Mouse (Mus musculus) lung, adult 2 months (tissue): Measurements from ENCODE around the gene Ptpn11. TPM values are rescaled to one million over a fixed set of nuclear protein-coding genes. Genes with fewer than 3 reads are reported as not detected.
"Not testable (repeated sequence)": the region's sequence is repeated elsewhere in the genome, so short reads cannot be mapped to it uniquely, and the experiment has no call there.

Source experiments
- DNase-seq: peaks from one replicate; pipeline ENCODE4 v3.0.0; 2022
- H3K4me1 ChIP-seq: fragments of 200-500 bp; 2 replicates; pipeline ENCODE4 v1.6.1; 2011; ENCODE audit warnings: low read length; ENCODE audit not compliant: control insufficient read depth, insufficient read depth
- H3K4me3 ChIP-seq: fragments of 200-500 bp; replicated peaks from 2 replicates; pipeline ENCODE3; 2011; ENCODE audit warnings: low read depth, mild to moderate bottlenecking, control low read depth, low read length; ENCODE audit errors: extremely low read depth
- CTCF ChIP-seq: fragments of 200-500 bp; IDR thresholded peaks from 2 replicates; pipeline ENCODE4 v1.5.1; 2011; ENCODE audit warnings: mild to moderate bottlenecking, low read length, control low read depth; ENCODE audit not compliant: insufficient read depth
- POLR2A ChIP-seq: fragments of 200-500 bp; IDR thresholded peaks from 2 replicates; pipeline ENCODE4 v1.6.1; 2011; ENCODE audit warnings: low read depth, mild to moderate bottlenecking, control low read depth, low read length, borderline replicate concordance; ENCODE audit errors: extremely low read depth
- WGBS: fragments of 180-500 bp; shearing (Covaris S2); methylation state at CpG from one replicate; pipeline ENCODE4 v1.1.7; 2018; 5-methylcytosine and 5-hydroxymethylcytosine counted together
- polyA plus RNA-seq: library from polyadenylated mRNA; depleted of rRNA; stranded (reverse); fragments of >200 nt; gene quantifications from 2 replicates; pipeline ENCODE4 v1.2.3, GENCODE M21; 2012

Gene Ptpn11
- polyA plus RNA-seq, 1 experiment = 44.4 TPM

- Histone ChIP-seq H3K4me1 (no peaks in the 10 kb centered on the region), H3K4me3 (no peak overlapping the region)
- TF ChIP-seq CTCF = peak; percentile 97
- no peak for TF ChIP-seq POLR2A
- 42% methylated on average over 13 of the region's 13 CpGs for WGBS
- peak; percentile 58 for DNase-seq
These were observed 24.4 kb upstream of the Ptpn11 start for GRCm38 (mm10) chr5:121215380-121216125.

GRCm38 (mm10) chr5:121214707-121215106, 23.5 kb upstream of the Ptpn11 start:
- no peak for TF ChIP-seq POLR2A
- no peak for TF ChIP-seq CTCF
- 47% methylated on average over 7 of the region's 7 CpGs for WGBS
- no peak for DNase-seq
- no peaks in the 10 kb centered on the region for H3K4me1 ChIP-seq
- no peak overlapping the region for H3K4me3 ChIP-seq

- 91% methylated on average over 6 of the region's 6 CpGs for WGBS
- Histone ChIP-seq H3K4me3 (no peak overlapping the region), H3K4me1 (no peaks in the 10 kb centered on the region)
- no peak for TF ChIP-seq POLR2A
- no peak for TF ChIP-seq CTCF
- no peak for DNase-seq
These were observed 20.9 kb upstream of the Ptpn11 start for GRCm38 (mm10) chr5:121212108-121212507.

GRCm38 (mm10) chr5:121210601-121210924, 19.4 kb upstream of the Ptpn11 start:
- TF ChIP-seq POLR2A = no peak
- TF ChIP-seq CTCF = no peak
- 67% methylated on average over 1 of the region's 1 CpGs for WGBS
- no peaks in the 10 kb centered on the region for H3K4me1 ChIP-seq
- no peak for DNase-seq
- no peak overlapping the region for H3K4me3 ChIP-seq

- TF ChIP-seq CTCF = no peak
- TF ChIP-seq POLR2A = no peak
- WGBS = 81% methylated on average over 9 of the region's 9 CpGs
- Histone ChIP-seq H3K4me1 (no peaks in the 10 kb centered on the region; the same call in 1 of the 2 replicates), H3K4me3 (no peak overlapping the region)
- no peak for DNase-seq
These were observed 18.8 kb upstream of the Ptpn11 start for GRCm38 (mm10) chr5:121209755-121210600.

- Histone ChIP-seq H3K4me3 (no peak overlapping the region), H3K4me1 (no peaks in the 10 kb centered on the region; the same call in 1 of the 2 replicates)
- no peak for TF ChIP-seq CTCF
- DNase-seq = no peak
- 66% methylated on average over 3 of the region's 3 CpGs for WGBS
These were observed 15.8 kb upstream of the Ptpn11 start for GRCm38 (mm10) chr5:121206984-121207383.

- H3K4me1 ChIP-seq = no peaks in the 10 kb centered on the region; the same call in 1 of the 2 replicates
- no peak for TF ChIP-seq POLR2A
- no peak for TF ChIP-seq CTCF
- WGBS = 69% methylated on average over 9 of the region's 9 CpGs
- no peak for DNase-seq
- H3K4me3 ChIP-seq = no peak overlapping the region
These were observed 15.3 kb upstream of the Ptpn11 start for GRCm38 (mm10) chr5:121206540-121206939.

GRCm38 (mm10) chr5:121205537-121206130, 14.4 kb upstream of the Ptpn11 start:
- H3K4me3 ChIP-seq, H3K4me1 ChIP-seq, DNase-seq: not testable (repeated sequence)
- WGBS = 58% methylated on average over 8 of the region's 10 CpGs

- peak within 1 kb of the TSS; percentile 80 for H3K4me3 ChIP-seq
These were observed 13.2 kb upstream of the Ptpn11 start, which contains the start of gene Rpl6 for GRCm38 (mm10) chr5:121204132-121205089. Rpl6 (plus strand) TSS chr5:121204481.

More at GRCm38 (mm10) chr5:121204132-121205089, 13.2 kb upstream of the Ptpn11 start, which contains the start of gene Rpl6:
- WGBS = 1% methylated on average over 52 of the region's 52 CpGs
- DNase-seq = peak; percentile 78
- peak; percentile 89 for TF ChIP-seq POLR2A
- no peak for TF ChIP-seq CTCF
- no peaks in the 10 kb centered on the region; the same call in 1 of the 2 replicates for H3K4me1 ChIP-seq
